Mouse (Mus musculus) testis, adult 2 months (tissue): Measurements from ENCODE around the gene Lmbr1.

Experiments
- CTCF ChIP-seq: fragments of 200-500 bp; IDR thresholded peaks from 2 replicates; pipeline ENCODE4 v1.5.1; 2012; ENCODE audit warnings: low read depth, mild to moderate bottlenecking, inconsistent platforms, low read length, moderate library complexity; ENCODE audit not compliant: control insufficient read depth, insufficient read depth, insufficient replicate concordance
- POLR2A ChIP-seq: fragments of 200-500 bp; IDR thresholded peaks from 2 replicates; pipeline ENCODE4 v1.6.1; 2012; ENCODE audit warnings: low read depth, mild to moderate bottlenecking, inconsistent platforms, low read length, moderate library complexity; ENCODE audit not compliant: control insufficient read depth

DNA sequence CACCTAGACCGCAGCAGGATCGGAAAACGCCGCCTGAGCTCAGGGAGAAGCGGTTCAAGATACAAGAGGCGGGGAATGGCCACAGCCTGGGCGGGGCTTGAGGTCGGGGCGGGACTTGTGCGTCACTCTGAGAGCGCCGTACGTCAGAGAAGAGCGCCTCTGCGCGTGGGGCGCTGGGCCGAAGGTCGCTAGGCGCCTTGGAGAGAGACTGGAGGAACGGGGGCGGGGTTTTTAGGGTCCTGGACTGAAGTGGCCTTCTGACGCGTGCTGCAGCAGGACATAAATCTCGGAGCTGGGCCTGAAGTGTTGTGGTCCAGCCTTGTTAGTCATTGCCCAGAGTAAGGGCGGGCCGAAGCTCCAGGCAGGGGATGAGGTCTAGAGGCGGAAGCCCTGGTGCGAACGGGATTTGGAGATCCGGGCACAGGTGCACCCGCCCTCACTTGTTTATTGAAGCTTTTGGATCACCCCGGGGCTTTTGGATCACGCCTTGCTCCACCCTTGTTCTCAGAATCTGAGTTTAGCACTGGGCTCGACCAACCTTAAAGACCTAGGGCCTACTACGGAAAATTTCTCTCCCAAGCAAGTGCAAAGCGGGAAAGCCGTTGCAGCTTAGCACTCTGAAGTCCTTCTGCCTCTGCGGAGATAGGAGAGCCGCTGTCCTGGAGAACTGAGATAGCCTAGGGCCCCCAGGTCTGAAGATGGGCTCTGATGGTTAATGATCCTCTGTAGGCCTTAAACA is at the start of gene Lmbr1:
- TF ChIP-seq CTCF (no peak), POLR2A (peak; percentile 89)
